Mouse (Mus musculus) common myeloid progenitor, adult 5-6 weeks (primary cell): ENCODE measurements around the gene Inpp4a. TPM values are rescaled to one million over a fixed set of nuclear protein-coding genes. Genes with fewer than 3 reads are reported as not detected.

Source experiments
- total RNA-seq: library from RNA; stranded (forward); fragments of 200-1000, 187-1606 nt; gene quantifications from 2 replicates; pipeline ENCODE4 v1.2.3, GENCODE M21; 2017

Gene Inpp4a
- total RNA-seq, 1 experiment from 2014 or later: 6.9 TPM

Other genes with a start within 250 kb of the Inpp4a start
- not detected in 2 replicates for gene Cnga3, start 85.4 kb upstream of the Inpp4a start, total RNA-seq
- 71.1 and 86.2 TPM in 2 replicates for gene Coa5, start 130.2 kb downstream of the Inpp4a start, total RNA-seq
- 35.5 and 49.2 TPM in 2 replicates for gene Unc50, start 130.3 kb downstream of the Inpp4a start, total RNA-seq
- gene Mgat4a, start 241.2 kb downstream of the Inpp4a start, total RNA-seq: 9.9 and 15.8 TPM in 2 replicates